Mouse (Mus musculus) gastrocnemius, postnatal 10 days (tissue): Measurements from ENCODE around the gene Mrps18a. TPM values are rescaled to one million over a fixed set of nuclear protein-coding genes. Genes with fewer than 3 reads are reported as not detected.
A peak's percentile ranks its signal among the peaks of the same experiment; 100 is the strongest.

ENCODE experiments used
- DNase-seq: peaks from one replicate; pipeline ENCODE4 v3.0.0; 2021; ENCODE audit warnings: mixed read lengths
- total RNA-seq, 2 experiments: library from RNA; stranded (reverse); gene quantifications; 2 replicates each; pipeline ENCODE4 v1.2.3; 2021

Mrps18a gene
- total RNA-seq, 2 experiments from 2014 or later = 62.6 to 63.8 TPM

DNA sequence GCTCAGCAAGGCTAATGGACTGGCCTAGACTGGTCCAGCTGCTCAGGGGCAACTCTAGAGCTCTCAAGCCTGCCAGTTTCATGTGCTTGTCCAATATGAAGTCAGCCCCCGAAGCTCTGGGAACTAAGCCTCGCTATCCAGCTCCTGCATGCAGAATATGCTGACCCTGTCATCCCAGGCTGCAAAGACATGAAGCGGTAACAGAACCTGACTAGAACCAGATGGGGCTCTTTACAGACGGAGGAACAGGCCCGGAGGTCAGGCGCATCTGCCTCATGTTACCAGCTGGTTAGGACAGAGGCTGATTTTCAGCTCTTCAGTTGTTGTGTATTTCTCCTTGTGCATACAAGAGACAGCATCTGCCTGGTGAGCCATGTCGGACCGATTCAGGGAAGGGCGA is 8.9 kb upstream of the Mrps18a start:
- no peak for DNase-seq

DNA sequence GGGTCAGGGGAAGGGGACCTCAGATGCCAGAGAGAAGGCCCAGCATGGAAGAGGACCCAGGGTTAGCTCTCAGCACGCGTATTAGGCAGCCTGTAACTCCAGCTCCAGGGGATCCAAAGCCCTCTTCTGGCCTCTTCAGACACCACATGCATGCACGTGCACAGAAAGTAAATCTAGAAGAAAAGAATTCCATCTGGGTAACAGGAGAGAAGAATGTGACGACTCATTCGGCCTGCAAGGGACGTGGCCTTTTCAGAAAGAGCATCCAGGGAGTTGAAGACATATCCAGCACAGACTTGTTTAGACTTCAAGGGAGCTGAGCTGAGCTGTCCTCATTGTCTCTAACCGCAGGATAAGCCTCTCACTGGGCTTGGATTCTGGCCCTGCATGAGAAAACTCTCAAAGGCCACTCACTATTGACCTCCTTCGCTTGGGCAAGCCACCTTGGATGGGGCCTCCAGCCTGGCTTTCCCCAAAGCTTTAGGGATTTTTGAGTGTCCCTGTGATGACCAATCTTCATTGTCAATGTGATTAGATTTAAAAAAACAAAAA is 8.1 kb upstream of the Mrps18a start:
- DNase-seq = no peak

DNA sequence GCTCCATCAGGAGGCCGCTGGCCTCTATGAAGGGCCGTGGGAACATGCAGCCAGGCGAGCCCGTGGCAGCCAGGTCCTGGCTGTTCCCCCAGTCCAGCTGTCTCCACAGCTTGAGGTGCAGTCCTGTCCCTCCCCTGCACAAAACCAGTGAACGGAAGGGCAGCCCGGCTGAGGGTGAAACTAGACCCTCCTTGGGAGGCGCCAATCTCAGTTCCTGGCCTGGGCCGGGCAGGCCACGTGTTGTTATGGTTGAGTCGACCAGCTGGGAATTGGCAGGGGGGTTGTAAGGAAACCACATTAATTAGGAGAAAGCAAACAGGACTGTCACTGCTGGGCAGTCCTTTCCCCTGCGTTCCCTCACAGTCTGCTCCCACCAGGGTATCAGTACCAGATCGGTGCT is 6.3 kb upstream of the Mrps18a start:
- peak; percentile 69 for DNase-seq

DNA sequence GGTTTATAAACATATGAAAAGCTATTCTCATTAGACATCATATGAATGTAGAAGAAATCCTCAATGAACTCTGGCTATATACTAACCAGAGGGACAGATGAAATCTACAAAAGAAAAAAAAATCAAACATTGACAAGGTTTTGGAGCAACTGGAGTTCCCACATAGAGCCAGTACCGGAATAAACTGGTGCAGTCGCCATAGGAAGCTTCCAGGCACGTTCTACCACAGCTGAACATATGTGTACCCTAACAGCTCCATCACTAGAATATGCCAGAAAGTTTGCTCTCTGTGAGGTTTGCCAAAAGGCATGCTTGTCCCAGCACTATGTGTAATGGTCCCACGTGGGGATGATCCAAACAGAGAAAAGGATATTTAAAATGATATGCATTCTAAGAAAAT is 2.5 kb upstream of the Mrps18a start:
- DNase-seq = no peak

DNA sequence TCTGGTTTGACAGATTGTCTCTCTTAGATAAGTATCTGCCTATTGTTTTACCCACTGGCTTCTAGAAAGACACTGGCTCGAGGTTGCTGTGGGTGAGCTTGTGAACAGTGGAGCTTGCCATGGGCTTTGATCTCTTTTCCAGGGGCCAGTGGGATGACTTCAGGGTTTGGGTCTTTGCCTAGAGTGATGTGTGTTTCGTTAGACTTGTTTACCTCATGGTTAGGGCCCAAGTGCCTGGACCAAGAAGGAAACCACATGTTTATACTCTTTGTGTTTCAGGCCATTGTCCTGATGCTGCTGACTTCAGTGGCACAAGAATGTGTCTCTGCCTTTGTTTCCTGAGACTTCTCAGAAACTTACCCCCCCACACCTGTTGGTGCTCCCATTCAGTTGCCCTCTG is 4.7 kb downstream of the Mrps18a start:
- DNase-seq = no peak

DNA sequence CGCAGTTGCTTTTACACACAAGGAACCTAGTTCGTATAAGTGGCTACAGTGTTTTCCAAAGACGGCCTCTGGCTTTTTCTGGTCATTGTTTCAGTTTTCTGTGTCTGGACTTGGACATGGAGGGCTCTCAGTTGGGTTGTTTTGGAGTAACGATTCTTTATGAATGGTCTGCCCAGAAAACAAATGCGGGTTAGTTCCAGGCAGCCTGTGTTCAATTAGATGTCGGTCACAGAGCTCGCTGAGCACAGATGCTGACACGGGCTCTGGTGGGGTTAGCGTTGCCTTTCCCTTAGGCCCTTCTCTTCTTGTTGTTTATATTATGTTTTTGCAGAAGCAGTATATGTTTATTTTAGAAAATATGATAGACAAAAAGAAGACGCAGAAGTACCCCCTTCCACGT is 5.4 kb downstream of the Mrps18a start:
- DNase-seq = no peak

DNA sequence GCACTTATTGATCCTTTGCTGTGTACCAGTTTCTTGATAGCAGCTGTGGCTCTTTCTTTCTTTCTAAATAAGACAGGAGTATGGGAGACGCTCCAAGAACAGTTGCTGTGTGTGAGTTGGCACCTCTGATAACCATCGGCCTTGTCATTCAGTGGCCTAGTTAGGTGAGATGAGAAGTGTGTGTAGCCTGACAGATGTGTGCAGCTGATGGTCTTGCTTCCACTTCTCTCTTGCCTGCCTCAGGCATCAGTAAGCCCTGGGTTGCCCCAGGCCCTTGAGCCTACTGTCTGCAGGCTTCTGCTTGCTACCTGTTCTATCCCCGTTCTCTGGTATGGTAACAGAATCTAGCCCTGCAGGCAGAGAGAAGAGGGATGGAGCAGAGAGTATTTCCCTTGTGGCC is 6.1 kb downstream of the Mrps18a start:
- no peak for DNase-seq

DNA sequence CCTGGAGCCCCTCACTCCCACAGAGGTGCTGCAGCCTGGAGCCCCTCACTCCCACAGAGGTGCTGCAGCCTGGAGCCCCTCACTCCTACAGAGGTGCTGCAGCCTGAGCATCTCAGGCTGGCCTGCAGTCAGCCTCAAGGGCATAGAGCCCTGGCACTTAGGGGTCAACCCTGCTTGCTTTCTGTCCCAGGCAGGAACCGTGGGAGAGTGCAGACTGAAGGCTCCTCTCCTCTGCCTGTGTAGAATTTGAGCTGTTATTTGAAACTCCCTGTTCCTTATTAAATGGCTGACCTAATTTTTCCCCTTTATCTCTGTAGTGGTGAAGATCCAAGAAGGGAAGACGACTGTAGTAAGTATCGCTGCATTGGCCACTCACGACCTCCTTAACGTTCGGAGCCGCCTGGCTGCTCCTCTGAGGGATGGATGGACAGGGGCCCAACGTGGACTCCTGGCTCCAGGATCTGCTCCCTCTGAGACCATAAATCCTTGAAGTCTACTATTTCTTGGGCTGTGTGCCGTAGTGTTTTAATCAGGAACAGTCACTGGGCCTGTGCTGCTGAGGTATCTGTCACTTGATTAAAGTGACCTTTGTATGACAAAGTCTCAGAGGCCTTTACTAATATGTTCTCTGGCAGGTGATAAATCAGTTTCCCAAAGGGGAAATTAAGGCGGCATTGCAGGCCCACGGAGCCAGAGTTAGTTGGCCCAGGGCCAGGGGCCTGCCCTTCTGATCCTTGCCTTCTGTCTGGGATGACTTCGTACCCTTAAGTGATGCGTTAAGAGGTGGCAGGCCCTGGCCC is 7.0 kb downstream of the Mrps18a start:
- no peak for DNase-seq

DNA sequence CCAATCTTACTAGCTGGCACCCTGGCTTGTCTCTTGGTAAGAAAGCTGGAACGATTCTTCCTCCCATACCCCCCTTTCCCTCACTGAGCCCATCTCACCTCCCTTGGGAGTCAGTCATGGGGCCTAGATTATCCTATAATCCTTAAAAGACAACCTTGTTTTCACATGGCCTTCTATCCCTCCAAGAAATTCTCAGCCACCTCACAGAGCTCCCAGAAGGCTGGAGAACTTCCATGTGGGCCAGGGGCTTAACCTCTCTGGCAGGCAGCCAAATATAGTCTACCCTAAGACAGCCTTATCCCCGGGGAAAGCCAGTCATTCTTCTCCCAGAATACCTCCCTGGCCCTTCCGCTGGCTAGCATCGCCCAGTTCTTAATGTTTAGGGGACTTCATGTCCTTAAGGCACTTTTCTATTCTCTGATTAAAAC is 7.7 kb downstream of the Mrps18a start:
- no peak for DNase-seq

DNA sequence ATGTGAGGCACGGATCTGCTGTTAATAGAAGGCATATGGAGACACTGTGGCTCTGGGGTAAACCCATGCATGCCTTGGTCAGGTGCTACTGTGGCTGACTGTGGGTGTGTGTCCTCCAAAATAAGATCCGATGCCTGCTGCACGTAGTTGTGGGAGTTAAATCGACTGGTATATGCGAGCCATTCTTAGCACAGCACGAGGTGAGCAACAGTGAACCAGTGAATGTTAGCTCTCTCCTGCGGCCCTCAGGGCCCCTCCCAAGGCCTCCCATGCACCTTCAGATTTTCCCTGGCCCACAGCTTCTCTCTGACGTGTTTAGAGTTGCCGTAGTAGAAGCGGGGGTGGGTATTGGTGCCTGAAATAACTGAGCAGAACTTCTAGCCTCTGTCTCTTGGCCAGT is 8.9 kb downstream of the Mrps18a start:
- DNase-seq = no peak

DNA sequence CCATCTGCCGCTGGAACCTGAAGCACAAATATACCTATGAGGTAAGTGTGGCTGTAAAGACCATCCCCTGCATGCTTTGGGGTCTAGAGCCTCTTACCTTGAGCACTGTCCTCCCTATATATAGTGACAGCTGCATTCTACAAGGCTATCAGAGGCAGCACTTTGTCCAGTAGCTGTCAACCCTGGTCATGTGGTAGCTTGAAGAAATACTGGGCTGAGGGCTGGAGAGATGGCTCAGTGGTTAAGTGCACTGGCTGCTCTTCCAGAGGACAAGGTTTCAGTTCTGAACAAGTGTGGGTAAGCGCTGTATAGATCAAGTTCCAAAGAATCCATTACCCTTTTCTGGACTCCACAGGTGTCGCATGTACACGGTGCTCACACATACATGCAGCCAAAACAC is 12.0 kb downstream of the Mrps18a start:
- no peak for DNase-seq

DNA sequence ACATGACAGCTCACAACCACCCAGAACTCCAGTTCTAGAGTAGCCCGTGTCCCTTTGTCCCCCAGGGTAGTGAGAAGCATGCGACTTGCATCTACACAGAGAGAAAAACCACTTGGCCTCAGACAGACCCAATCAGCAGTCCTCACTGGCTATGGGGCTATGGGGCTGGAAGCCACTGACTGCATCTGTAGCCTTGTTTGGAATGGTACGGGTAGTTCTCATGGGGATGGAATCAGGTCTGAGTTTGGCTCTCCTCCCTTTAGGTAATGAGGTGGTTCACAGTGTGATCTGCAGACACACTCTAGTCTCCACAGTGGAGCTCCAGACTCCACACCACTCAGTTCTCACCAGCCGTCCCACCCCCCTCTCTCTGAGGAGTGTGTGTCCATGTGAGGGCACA is 12.5 kb downstream of the Mrps18a start:
- DNase-seq = no peak

DNA sequence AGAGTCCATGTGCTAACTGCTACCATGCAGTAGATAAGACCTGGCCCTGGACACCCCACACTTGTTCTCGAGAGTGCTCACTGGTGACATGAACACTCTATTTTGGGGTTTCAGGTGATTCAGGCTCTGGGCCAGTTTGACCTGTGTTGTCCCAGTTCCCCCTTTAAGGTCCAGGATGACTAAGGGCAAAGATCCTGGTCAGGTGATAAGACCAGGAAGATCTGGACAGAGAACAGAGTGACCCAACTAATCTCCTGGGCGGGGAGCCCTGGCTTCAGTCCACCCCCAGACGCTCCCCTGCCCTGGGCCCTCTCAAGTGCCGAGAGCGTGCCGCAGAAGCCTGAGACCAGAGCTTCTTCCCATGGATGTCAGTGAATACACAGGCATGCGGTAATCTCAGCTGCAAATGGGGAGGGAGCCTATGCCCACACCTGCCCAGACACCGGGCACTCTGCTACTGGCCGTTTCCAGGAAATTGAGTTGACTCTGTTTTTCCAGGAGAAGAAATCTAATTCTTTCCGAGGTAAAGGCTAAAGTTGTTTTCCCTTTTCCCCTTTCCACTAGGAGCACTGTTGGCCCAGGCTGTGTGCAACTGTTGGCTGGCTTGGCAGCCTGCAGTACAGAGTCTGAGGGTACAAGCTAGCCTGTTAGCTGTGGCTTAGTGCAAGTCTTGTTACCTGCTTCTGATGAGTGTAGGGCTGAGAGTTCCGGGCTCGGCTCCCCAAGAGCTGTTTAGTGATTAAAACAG is 13.3 kb downstream of the Mrps18a start:
- DNase-seq = no peak

DNA sequence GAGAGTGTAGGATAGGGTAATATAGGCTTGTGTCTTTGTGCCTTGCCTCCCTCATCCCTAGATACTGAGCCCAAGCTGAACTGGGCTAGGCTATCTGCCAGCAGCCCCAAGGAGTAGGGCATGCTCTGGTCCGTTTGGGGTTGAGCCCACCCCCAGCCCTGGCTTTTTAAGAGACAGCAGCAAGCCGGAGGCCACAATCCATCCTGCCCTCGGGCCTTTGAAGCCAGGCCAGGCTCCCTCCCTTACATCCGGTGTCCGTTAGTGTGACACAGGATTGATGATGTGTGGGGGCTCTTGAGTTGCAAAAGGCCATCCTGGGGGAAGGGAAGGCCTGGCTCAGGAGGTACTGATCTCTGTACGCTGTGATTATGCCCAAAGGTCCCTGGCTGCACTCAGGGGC is 15.8 kb downstream of the Mrps18a start:
- no peak for DNase-seq

DNA sequence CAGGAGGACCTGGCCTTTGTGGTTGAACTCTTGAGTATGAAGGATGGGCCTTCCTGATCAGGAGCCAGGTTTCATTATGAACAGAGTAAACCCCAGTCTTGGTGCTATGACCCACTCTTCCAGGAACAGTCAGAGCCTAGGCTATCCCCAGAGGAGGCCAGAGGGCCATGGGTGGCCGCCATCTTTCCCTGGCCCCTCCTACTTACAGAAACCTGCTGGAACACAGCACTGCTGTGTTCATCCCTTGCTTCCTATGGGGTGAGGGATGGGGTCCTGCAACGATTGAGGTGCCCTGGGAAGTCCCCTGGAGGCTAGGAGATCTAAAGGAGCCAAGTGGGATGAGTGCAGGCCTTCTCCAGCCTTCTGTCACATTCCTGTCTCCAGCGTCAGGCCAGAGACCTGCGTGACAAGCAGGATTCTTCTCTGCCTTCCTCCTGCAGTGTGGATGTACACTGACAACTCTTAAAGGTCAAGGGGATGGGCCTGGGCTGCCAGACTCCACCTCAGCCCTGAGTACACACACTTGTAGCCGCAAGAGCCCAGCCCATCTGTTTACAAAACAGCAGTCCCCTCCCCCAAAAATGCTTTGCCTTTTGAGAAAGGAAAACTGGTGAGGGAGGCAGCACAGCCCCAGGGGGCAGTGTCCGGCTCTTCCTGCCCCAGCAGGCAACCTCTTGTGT is 17.2 kb downstream of the Mrps18a start:
- no peak for DNase-seq

DNA sequence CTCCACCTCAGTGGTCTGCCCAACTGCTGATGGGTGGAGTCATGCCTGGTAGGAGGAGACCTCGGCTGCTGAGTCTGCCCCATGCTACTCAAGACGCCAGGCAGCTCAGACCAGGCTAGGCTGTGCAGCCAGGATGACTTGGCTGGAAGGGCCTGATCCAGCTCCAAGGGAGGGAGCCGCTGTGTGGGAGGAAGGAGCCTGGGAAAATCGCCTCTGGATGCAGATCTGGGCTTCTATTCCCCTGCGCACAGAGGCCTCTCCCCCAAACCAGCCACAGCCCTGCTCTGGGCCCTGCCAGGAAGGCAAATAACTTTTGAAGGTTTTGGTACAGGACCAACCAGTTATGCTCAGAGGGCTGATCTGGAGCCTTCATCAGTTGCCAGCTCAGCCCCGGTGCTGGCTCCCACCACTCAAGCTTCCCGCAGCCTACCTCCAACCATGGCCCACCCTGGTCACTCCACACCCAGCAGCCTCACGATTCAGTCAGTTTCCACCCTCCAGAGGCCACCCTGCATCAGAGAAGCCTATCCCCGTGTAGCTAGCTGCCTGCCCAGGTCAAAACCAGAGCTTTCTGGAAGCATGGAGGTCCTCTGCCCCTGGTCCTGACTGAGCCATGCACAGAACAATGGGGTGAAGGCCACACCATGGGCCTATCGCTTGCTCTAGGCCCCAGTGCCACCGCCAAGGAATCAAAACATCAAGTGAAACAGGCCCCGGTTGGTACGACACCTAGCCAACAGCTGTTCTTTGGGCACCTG is 19.1 kb downstream of the Mrps18a start:
- peak; percentile 59 for DNase-seq

DNA sequence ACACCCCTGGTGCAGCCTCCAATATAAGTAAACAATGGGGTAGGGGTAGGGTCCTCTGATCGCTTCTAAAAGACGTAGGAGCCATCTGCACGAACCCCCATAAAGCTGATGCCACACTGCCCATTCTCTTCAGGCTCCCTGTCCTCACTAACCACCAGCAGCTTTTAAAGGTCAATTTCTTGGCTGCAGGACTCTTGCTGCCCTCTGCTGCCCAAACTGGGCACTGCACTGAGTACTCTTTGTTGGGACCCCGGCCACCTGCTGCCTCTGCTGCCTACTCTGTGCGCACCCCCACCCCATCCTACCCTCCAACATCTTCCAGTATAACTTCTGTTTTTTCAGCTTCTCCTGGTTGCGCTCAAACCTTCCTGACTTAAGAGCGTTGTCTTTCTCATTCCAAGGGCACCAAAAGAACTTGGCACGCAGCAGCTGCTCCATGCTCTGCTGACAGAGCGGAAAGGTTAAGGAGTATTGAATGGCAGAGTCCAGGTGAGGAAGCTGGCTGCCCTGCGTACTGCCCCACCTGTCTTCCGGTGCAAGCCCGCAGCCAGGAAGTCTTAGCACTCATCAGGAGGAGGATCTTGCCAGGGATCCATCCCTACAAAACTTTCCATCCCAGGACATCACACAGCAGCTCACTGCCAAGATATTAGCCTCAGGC is 21.4 kb downstream of the Mrps18a start:
- DNase-seq = peak; percentile 86

DNA sequence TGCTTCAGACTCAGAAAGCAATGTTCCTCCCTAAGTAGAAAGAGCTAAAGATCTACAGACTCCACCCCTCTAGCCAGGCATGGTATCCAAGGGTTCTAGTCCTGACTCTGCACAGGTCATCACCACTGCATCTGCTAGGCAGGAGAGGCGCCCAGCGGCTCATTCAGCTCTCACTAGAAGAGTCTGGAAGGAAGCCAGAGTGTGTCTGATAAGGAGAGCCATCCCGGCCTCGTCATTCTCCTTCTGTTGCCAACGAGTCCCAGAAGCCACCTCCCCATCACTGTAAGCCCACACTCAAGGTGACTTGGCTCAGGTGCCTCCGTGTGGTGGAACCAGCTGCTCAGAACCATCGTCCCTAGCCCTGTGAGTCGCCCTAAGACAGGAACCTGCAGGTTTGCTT is 22.1 kb downstream of the Mrps18a start:
- no peak for DNase-seq

DNA sequence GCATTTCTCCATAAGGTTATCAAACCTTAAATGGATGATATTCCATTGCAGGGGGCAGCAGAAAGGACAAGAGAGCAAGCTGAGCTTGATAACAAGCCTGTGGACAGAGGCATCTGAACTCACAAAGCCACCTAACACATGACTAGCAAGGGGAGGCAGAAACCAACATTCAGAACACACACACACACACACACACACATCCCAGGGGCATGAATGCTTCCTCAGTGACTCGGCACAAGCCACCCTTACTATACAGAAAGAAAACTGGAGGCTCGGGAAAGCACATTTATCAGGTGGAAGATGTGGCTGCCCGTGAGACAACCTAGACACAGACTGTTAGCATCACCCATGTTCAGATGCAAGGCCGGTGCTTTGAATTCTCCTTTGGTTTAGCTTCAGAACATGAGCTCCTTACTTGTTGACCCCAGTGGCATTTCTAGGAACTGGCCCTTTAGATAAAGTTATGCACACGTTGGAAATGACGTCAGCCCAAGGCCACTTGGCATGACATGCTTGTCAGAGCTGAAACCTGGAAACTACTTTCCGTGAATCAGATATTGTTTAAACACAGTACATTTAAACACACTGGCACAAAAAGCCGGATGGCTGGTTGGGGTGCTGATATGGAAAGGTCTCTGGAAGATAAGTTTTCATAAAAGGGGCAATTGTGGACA is 27.9 kb downstream of the Mrps18a start:
- no peak for DNase-seq

DNA sequence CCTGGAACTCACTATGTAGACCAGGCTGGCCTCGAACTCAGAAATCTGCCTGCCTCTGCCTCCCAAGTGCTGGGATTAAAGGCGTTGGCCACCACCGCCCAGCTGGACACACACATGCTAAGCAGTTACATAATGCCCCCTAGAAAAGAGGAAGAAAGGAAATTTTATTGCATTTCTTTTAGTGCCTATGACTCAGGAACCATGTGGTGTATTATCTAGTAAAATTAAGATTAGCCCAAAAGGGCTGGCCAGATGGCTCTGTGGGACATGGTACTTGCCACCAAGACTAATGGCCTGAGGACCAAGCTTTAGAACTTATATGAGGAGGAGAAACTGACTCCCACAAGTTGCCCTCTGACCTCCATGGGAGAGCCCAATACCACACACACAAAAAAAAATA is 29.1 kb downstream of the Mrps18a start:
- no peak for DNase-seq
